26 mouse cellular contexts compared by ENCODE assay signal in genomic region chr10:7250455-7250854, GRCm38 (mm10).
"Had no signal": no experiment of that assay in that cellular context is flagged by ENCODE, and none has a peak within 500 bp of the region (broad histone marks: within the 10 kb centered on the region; RNA-seq: fewer than 3 reads in every experiment).

No protein-coding gene starts in this region.

- H3K27ac ChIP-seq: gastrocnemius, adult 2 months; heart, embryonic 10.5 days; hindbrain, embryonic 10.5 days; hindbrain, embryonic 12.5 days; hindbrain, embryonic 14.5 days; intestine, embryonic 15.5 days; layer of hippocampus, adult 2 months; left cerebral cortex, adult 2 months; limb, embryonic 10.5 days; limb, embryonic 12.5 days; liver, embryonic 13.5 days; liver, embryonic 15.5 days had no signal

- H3K4me3 ChIP-seq: gastrocnemius, adult 2 months; heart, embryonic 10.5 days; heart, embryonic 12.5 days; hindbrain, embryonic 10.5 days; hindbrain, embryonic 12.5 days; intestine, embryonic 15.5 days; layer of hippocampus, adult 2 months; left cerebral cortex, adult 2 months; limb, embryonic 10.5 days; limb, embryonic 12.5 days; liver, embryonic 13.5 days; liver, embryonic 15.5 days had no signal

- H3K36me3 ChIP-seq: heart, embryonic 10.5 days; heart, embryonic 12.5 days; hindbrain, embryonic 10.5 days; hindbrain, embryonic 12.5 days; intestine, embryonic 15.5 days; limb, embryonic 10.5 days; limb, embryonic 12.5 days; liver, embryonic 13.5 days; liver, embryonic 15.5 days had no signal

- H3K4me2 ChIP-seq: heart, embryonic 12.5 days; hindbrain, embryonic 12.5 days; hindbrain, embryonic 14.5 days; intestine, embryonic 15.5 days; limb, embryonic 12.5 days; liver, embryonic 11.5 days; liver, embryonic 13.5 days; liver, embryonic 15.5 days had no signal

- ATAC-seq: hindbrain, embryonic 16.5 days; inflammation-experienced regulatory T-cells, adult 6 months; intestine, embryonic 15.5 days; intestine, postnatal 0 days had no signal

- H3K27me3 ChIP-seq: heart, embryonic 12.5 days; hindbrain, embryonic 12.5 days; intestine, embryonic 15.5 days; limb, embryonic 12.5 days; liver, embryonic 13.5 days; liver, embryonic 15.5 days had no signal

- DNase-seq: gastrocnemius, adult 2 months; gastrocnemius, postnatal 10 days; gastrocnemius, postnatal 25 days; heart, adult 18-20 months; heart, postnatal 10 days; heart, postnatal 4 days; kidney, adult 8-10 months; kidney, postnatal 25 days; kidney, postnatal 4 days; liver; liver, embryonic 13.5 days had no signal

- H3K4me1 ChIP-seq: heart, embryonic 10.5 days; heart, embryonic 12.5 days; hindbrain, embryonic 10.5 days; hindbrain, embryonic 12.5 days; intestine, embryonic 15.5 days; limb, embryonic 10.5 days; limb, embryonic 12.5 days; liver, embryonic 13.5 days; liver, embryonic 15.5 days had no signal

- H3K9ac ChIP-seq: heart, embryonic 12.5 days; hindbrain, embryonic 12.5 days; hindbrain, embryonic 14.5 days; intestine, embryonic 15.5 days; limb, embryonic 12.5 days; liver, embryonic 13.5 days; liver, embryonic 15.5 days had no signal

- H3K9me3 ChIP-seq: heart, embryonic 10.5 days; heart, embryonic 12.5 days; hindbrain, embryonic 10.5 days; hindbrain, embryonic 12.5 days; intestine, embryonic 15.5 days; limb, embryonic 10.5 days; limb, embryonic 12.5 days; liver, embryonic 13.5 days; liver, embryonic 15.5 days had no signal
